Mouse (Mus musculus) erythroblast, embryonic 14.5 days (primary cell): ENCODE measurements around the gene Elf2.

Source experiments
- GATA1 ChIP-seq: IDR thresholded peaks from 2 replicates; pipeline ENCODE4 v1.6.1; 2012; ENCODE audit warnings: low read length, inconsistent platforms, mixed read lengths
- TAL1 ChIP-seq: IDR thresholded peaks from 3 replicates; pipeline ENCODE4 v1.6.1; 2012; ENCODE audit warnings: low read length, inconsistent platforms, mixed read lengths

- no peak for TF ChIP-seq GATA1
- no peak for TF ChIP-seq TAL1
Observed at GRCm38 (mm10) chr3:51220846-51221245, 119.6 kb downstream of the Elf2 start.
